Mouse (Mus musculus) embryonic facial prominence, embryonic 11.5 days (tissue): ENCODE data around the gene Rpl29. TPM values are rescaled to one million over a fixed set of nuclear protein-coding genes. Genes with fewer than 3 reads are reported as not detected.
A peak's percentile ranks its signal among the peaks of the same experiment; 100 is the strongest.

Experiments used
- ATAC-seq: fragments of 200-750 bp; cut with Nextera tagmentation; replicated peaks from 2 replicates; pipeline ENCODE4 v1.8.0; 2017; ENCODE audit warnings: low read depth; ENCODE audit not compliant: insufficient number of reproducible peaks, low FRiP score, low TSS enrichment
- DNase-seq: peaks from one replicate; pipeline ENCODE4 v3.0.0-alpha.2; 2015; ENCODE audit warnings: low spot score
- H3K27ac ChIP-seq: fragments of 300-500 bp; sonication (generic); replicated peaks from 2 replicates; pipeline ENCODE4 v1.5.1; 2014; ENCODE audit warnings: mild to moderate bottlenecking, low read depth, low read length, control low read depth
- H3K27me3 ChIP-seq: fragments of 300-500 bp; sonication (generic); 2 replicates; pipeline ENCODE4 v1.6.1; 2014; ENCODE audit warnings: mild to moderate bottlenecking, low read length, moderate library complexity, mixed read lengths; ENCODE audit not compliant: control insufficient read depth, insufficient read depth
- H3K36me3 ChIP-seq: fragments of 300-500 bp; sonication (generic); replicated peaks from 2 replicates; pipeline ENCODE4 v1.6.1; 2014; ENCODE audit warnings: low read depth, mild to moderate bottlenecking, low read length, moderate library complexity, mixed read lengths; ENCODE audit not compliant: control insufficient read depth, insufficient read depth
- H3K4me1 ChIP-seq: fragments of 300-500 bp; sonication (generic); 2 replicates; pipeline ENCODE4 v1.6.1; 2014; ENCODE audit warnings: low read length, mixed read lengths; ENCODE audit not compliant: control insufficient read depth, insufficient read depth
- H3K4me2 ChIP-seq: fragments of 300-500 bp; sonication (generic); 2 replicates; pipeline ENCODE4 v1.6.1; 2014; ENCODE audit warnings: low read depth, mild to moderate bottlenecking, control low read depth, low read length, moderate library complexity
- H3K4me3 ChIP-seq: fragments of 300-500 bp; sonication (generic); 2 replicates; pipeline ENCODE4 v1.5.1; 2014; ENCODE audit warnings: low read depth, low read length, control low read depth
- H3K9ac ChIP-seq: fragments of 300-500 bp; sonication (generic); replicated peaks from 2 replicates; pipeline ENCODE4 v1.6.1; 2014; ENCODE audit warnings: mild to moderate bottlenecking, control low read depth, low read length
- H3K9me3 ChIP-seq: fragments of 300-500 bp; sonication (generic); replicated peaks from 2 replicates; pipeline ENCODE4 v1.6.1; 2016; ENCODE audit warnings: mild to moderate bottlenecking, low read length, inconsistent platforms, mixed read lengths; ENCODE audit not compliant: control insufficient read depth
- WGBS: fragments of 180-500 bp; shearing (Covaris S2); extraction: QIAGEN DNeasy Blood & Tissue Kit; methylation state at CpG from one replicate; pipeline ENCODE4 v1.1.7; 2014; 5-methylcytosine and 5-hydroxymethylcytosine counted together
- polyA plus RNA-seq: library from polyadenylated mRNA; unstranded; fragments of >200 nt; fragmentation: Nextera tagmentation; extraction: Ambion mirVana; gene quantifications from 2 replicates; pipeline ENCODE4 v1.2.1, GENCODE M21; 2014

Rpl29 gene
- polyA plus RNA-seq, 1 experiment from 2014 or later = 1,040 TPM

GRCm38 (mm10) chr9:106447348-106447747 lies 18.1 kb downstream of the Rpl29 start, which contains the start of the genes Abhd14b and Abhd14a:
Gene Abhd14b (plus strand): TSS chr9:106447459.
Gene Abhd14a (minus strand): TSS chr9:106447678.
- no peaks in the 10 kb centered on the region for H3K9me3 ChIP-seq
- under 1% methylated on average over 24 of the region's 24 CpGs for WGBS
- H3K9ac ChIP-seq = peak within 1 kb of the TSS; percentile 71
- H3K4me1 ChIP-seq = peaks cover 12% of the 10 kb centered on the region
- no peaks in the 10 kb centered on the region for H3K36me3 ChIP-seq
- 0 out of 2 replicates have a peak within 1 kb of the TSS, but pooled peaks have one; percentile 15 for H3K27ac ChIP-seq
- H3K4me2 ChIP-seq = peak within 1 kb of the TSS; percentile 83
- peak; percentile 94 for DNase-seq
- peak; percentile 62 for ATAC-seq
- H3K27me3 ChIP-seq = no peaks in the 10 kb centered on the region
- H3K4me3 ChIP-seq = peak within 1 kb of the TSS; percentile 44

DNA sequence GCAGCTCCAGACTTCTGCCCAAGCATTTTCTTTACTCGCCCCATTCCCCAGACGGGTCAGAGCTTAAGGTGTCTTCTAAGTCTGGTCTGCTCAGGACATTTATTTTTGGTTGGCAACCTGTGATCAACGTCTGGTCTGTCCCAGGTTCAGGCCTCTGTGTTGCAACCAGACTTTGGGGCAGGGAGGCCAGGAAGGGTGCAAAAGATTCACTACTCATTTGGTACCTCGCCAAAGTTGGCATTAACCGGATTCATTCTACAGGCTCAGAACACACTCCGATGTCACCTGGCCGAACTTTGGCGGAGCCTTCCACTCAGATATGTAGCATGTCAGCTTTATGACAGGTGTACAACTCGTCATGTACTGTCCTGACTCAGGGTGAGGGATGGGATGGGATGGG lies 18.7 kb downstream of the Rpl29 start:
- DNase-seq = no peak
- Histone ChIP-seq H3K9ac (0 out of 2 replicates have a peak overlapping the region, but pooled peaks have one; percentile 15), H3K9me3 (no peaks in the 10 kb centered on the region), H3K27ac (no peak overlapping the region), H3K4me1 (peaks cover 12% of the 10 kb centered on the region), H3K27me3 (no peaks in the 10 kb centered on the region), H3K36me3 (no peaks in the 10 kb centered on the region), H3K4me3 (no peak overlapping the region; the same call in 1 of the 2 replicates), H3K4me2 (peak overlapping the region; percentile 72)
- ATAC-seq = no peak; the same call in 1 of the 2 replicates
- WGBS = 41% methylated on average over 9 of the region's 9 CpGs

- H3K36me3 ChIP-seq = no peaks in the 10 kb centered on the region
- ATAC-seq (peak; percentile 44), DNase-seq (peak; percentile 82)
- peak overlapping the region; percentile 44 for H3K4me3 ChIP-seq
- no peaks in the 10 kb centered on the region for H3K27me3 ChIP-seq
- no peak overlapping the region for H3K27ac ChIP-seq
- 2% methylated on average over 23 of the region's 23 CpGs for WGBS
- H3K4me2 ChIP-seq = peak overlapping the region; percentile 83
- H3K9ac ChIP-seq = peak overlapping the region; percentile 47
- no peaks in the 10 kb centered on the region for H3K9me3 ChIP-seq
- H3K4me1 ChIP-seq = peaks cover 12% of the 10 kb centered on the region
These were observed 19.3 kb downstream of the Rpl29 start for GRCm38 (mm10) chr9:106448498-106449031.

DNA sequence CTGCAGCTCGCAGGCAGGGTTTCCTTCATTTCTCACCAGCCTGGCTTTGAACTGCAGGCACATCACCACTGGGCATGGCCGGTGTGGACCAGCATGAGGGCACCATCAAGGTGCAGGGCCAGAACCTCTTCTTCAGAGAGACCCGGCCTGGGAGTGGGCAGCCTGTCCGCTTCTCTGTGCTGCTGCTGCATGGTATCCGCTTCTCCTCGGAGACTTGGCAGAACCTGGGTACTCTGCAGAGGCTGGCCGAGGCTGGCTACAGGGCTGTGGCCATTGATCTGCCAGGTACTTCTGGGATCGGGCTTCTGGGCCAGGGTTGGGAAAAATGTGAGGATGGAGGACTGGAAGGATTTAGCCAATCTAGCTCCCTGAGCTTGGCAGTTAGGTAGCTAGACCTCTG lies 20.7 kb downstream of the Rpl29 start:
- DNase-seq (no peak), ATAC-seq (no peak)
- no peak overlapping the region for H3K4me3 ChIP-seq
- no peak overlapping the region; the same call in 1 of the 2 replicates for H3K4me2 ChIP-seq
- H3K27me3 ChIP-seq = no peaks in the 10 kb centered on the region
- H3K9ac ChIP-seq = no peak overlapping the region
- H3K36me3 ChIP-seq = no peaks in the 10 kb centered on the region
- no peak overlapping the region for H3K27ac ChIP-seq
- WGBS = 91% methylated on average over 8 of the region's 8 CpGs
- peaks cover 12% of the 10 kb centered on the region for H3K4me1 ChIP-seq
- H3K9me3 ChIP-seq = no peaks in the 10 kb centered on the region

DNA sequence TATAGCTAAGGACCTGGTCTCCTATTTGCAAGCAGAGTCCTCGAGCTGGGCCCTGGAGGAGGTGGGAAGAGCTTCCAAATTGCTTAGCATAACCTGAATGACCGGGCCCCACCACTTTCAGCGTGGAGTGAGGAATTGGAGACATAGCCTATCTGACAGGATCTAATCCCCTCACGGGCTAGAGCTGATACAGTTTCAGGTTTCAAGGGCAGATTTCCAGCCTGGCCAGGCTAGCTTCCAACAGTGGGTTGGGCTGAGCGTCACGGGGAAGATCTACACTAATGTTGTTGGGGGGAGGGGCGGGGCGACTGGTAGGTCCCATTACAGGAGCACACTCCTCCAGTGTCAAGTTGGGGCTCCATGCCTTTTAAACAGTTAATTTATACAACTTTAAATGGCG lies 21.4 kb downstream of the Rpl29 start:
- Histone ChIP-seq H3K27me3 (no peaks in the 10 kb centered on the region), H3K4me3 (no peak overlapping the region), H3K9ac (no peak overlapping the region), H3K27ac (peak overlapping the region; percentile 38), H3K9me3 (no peaks in the 10 kb centered on the region), H3K36me3 (no peaks in the 10 kb centered on the region), H3K4me1 (peaks cover 16% of the 10 kb centered on the region), H3K4me2 (peak overlapping the region; percentile 11)
- 12% methylated on average over 9 of the region's 9 CpGs for WGBS
- ATAC-seq (no peak), DNase-seq (peak; percentile 76)

DNA sequence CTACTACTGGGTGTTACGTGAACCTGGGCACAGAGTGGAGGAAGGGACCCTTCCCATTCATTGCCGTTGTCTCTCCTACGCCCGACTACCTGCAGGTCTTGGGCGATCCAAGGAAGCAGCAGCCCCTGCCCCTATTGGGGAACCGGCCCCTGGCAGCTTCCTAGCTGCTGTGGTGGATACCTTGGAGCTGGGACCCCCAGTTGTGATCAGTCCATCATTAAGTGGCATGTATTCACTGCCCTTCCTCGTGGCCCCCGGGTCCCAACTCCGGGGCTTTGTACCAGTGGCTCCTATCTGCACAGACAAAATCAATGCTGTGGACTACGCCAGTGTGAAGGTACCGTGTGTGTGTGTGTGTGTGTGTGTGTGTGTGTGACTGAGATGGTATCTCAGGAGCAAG lies 22.0 kb downstream of the Rpl29 start:
- no peak overlapping the region; the same call in 1 of the 2 replicates for H3K27ac ChIP-seq
- 78% methylated on average over 11 of the region's 11 CpGs for WGBS

DNA sequence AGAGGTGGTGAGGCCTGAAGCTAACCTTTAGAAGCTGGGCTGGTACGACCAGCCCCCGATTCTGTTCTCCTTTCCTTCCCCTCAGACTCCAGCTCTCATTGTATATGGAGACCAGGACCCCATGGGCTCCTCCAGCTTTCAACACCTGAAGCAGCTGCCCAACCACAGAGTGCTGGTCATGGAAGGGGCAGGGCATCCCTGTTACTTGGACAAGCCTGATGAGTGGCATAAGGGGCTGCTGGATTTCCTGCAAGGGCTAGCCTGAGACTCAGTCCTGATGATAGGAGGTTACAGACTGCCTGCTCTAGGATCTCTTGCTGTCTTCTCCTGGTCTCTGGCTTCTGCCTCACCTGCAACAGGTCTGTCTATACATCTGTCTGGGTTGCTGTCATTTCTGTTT lies 22.6 kb downstream of the Rpl29 start:
- WGBS = 75% methylated on average over 2 of the region's 2 CpGs
- DNase-seq (no peak), ATAC-seq (no peak)
- Histone ChIP-seq H3K36me3 (no peaks in the 10 kb centered on the region), H3K4me1 (peaks cover 24% of the 10 kb centered on the region), H3K4me2 (no peak overlapping the region), H3K4me3 (no peak overlapping the region), H3K9ac (no peak overlapping the region), H3K9me3 (no peaks in the 10 kb centered on the region), H3K27me3 (no peaks in the 10 kb centered on the region), H3K27ac (no peak overlapping the region)

More for the DNA sequence above, 22.0 kb downstream of the Rpl29 start:
- no peaks in the 10 kb centered on the region for H3K36me3 ChIP-seq
- DNase-seq (no peak), ATAC-seq (no peak)
- H3K4me2 ChIP-seq = no peak overlapping the region
- peaks cover 18% of the 10 kb centered on the region for H3K4me1 ChIP-seq
- no peak overlapping the region for H3K4me3 ChIP-seq
- no peaks in the 10 kb centered on the region for H3K27me3 ChIP-seq
- H3K9me3 ChIP-seq = no peaks in the 10 kb centered on the region
- no peak overlapping the region for H3K9ac ChIP-seq

- 34% methylated on average over 6 of the region's 6 CpGs for WGBS
- H3K4me1 ChIP-seq = peaks cover 29% of the 10 kb centered on the region
- ATAC-seq = no peak
- no peaks in the 10 kb centered on the region for H3K27me3 ChIP-seq
- DNase-seq = no peak
- no peaks in the 10 kb centered on the region for H3K9me3 ChIP-seq
- H3K9ac ChIP-seq = peak overlapping the region; percentile 83
- H3K4me2 ChIP-seq = peak overlapping the region; percentile 96
- no peaks in the 10 kb centered on the region for H3K36me3 ChIP-seq
- H3K4me3 ChIP-seq = peak overlapping the region; percentile 84
- peak overlapping the region; percentile 93; the same call in 1 of the 2 replicates for H3K27ac ChIP-seq
These were observed 23.1 kb downstream of the Rpl29 start for GRCm38 (mm10) chr9:106452351-106452750.
